Mouse (Mus musculus): ENCODE data around the gene Ist1. TPM values are rescaled to one million over a fixed set of nuclear protein-coding genes. Genes with fewer than 3 reads are reported as not detected.

Gene Ist1
- polyA plus RNA-seq, 1 experiment from 2014 or later, result 145 TPM

DNA sequence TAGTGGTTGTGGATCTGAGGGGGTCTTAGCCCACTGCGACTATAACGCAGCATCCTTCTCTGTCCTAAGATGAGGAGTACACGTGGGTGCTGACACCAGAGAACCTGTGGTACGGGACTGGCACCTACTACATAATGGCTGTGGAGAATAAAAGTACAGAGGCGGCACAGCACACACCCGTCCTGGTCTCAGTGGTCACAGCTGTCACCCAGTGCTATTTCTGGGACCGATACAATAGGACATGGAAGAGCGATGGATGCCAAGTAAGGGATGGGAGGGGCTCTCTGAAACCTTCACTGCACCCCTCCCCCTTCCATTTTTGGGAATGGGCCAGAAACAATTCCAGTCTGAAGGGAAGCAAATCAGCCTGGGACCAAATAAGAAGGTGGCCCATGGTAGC lies 57.9 kb downstream of the Ist1 start:
- ATAC-seq (ENCODE audit: insufficient number of reproducible peaks, low FRiP score, low TSS enrichment, low read depth), result no peak
- 89% methylated on average over 8 of the region's 8 CpGs for WGBS
- Histone ChIP-seq H3K9me3 (no peaks in the 10 kb centered on the region), H3K4me2 (no peak overlapping the region), H3K4me1 (no peaks in the 10 kb centered on the region), H3K27ac (no peak overlapping the region), H3K27me3 (no peaks in the 10 kb centered on the region), H3K9ac (no peak overlapping the region), H3K36me3 (no peaks in the 10 kb centered on the region), H3K4me3 (no peak overlapping the region)

DNA sequence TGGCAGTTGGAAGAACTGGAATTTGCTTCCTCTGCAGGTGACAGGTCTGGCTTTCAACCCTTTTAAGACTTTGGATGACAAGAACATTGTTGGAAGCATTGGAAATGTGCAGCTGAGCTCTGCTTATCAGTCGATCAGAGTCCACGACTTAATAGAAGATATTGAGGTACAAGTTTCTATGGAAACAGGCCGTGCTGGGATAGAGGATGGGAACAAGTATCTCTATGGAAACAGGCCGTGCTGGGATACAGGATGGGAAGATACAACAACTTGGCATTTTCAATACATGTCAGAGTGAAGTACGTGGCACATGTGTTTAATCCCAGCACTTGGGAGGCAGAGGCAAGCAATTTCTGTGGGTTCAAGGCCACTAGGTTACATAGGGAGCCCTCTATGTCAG lies 60.6 kb downstream of the Ist1 start:
- no peak for ATAC-seq (ENCODE audit: insufficient number of reproducible peaks, low FRiP score, low TSS enrichment, low read depth)
- H3K9me3 ChIP-seq, result no peaks in the 10 kb centered on the region
- H3K27me3 ChIP-seq, result no peaks in the 10 kb centered on the region
- no peak overlapping the region for H3K27ac ChIP-seq
- H3K36me3 ChIP-seq, result no peaks in the 10 kb centered on the region
- H3K9ac ChIP-seq, result no peak overlapping the region
- H3K4me1 ChIP-seq, result no peaks in the 10 kb centered on the region
- no peak overlapping the region for H3K4me3 ChIP-seq
- H3K4me2 ChIP-seq, result no peak overlapping the region
- WGBS, result 84% methylated on average over 5 of the region's 5 CpGs

- peaks cover 4% of the 10 kb centered on the region; the same call in 1 of the 2 replicates for H3K9me3 ChIP-seq
- H3K9ac ChIP-seq, result no peak overlapping the region
- no peaks in the 10 kb centered on the region for H3K36me3 ChIP-seq
- H3K4me3 ChIP-seq, result no peak overlapping the region
- H3K27me3 ChIP-seq, result no peaks in the 10 kb centered on the region
- no peak overlapping the region for H3K27ac ChIP-seq
- no peak overlapping the region for H3K4me2 ChIP-seq
- no peak for ATAC-seq (ENCODE audit: insufficient number of reproducible peaks, low FRiP score, low TSS enrichment, low read depth)
- no peaks in the 10 kb centered on the region for H3K4me1 ChIP-seq
- 61% methylated on average over 6 of the region's 6 CpGs for WGBS
These were observed 64.4 kb downstream of the Ist1 start for GRCm38 (mm10) chr8:109628638-109629037.

Other genes starting within 250 kb of the Ist1 start
- gene Pmfbp1, start 199.2 kb downstream of the Ist1 start, polyA plus RNA-seq (2015; fragmentation: Nextera tagmentation; extraction: Ambion mirVana), result 0.12 and 0.27 TPM in 2 replicates
- 22.4 TPM in 2 replicates for gene Dhx38, start 127.4 kb downstream of the Ist1 start, polyA plus RNA-seq (2015; fragmentation: Nextera tagmentation; extraction: Ambion mirVana)
- gene Txnl4b, start 127.4 kb downstream of the Ist1 start, polyA plus RNA-seq (2015; fragmentation: Nextera tagmentation; extraction: Ambion mirVana), result 22.0 and 23.8 TPM in 2 replicates
- 4.0 and 4.6 TPM in 2 replicates for gene Hp, start 114.1 kb downstream of the Ist1 start, polyA plus RNA-seq (2015; fragmentation: Nextera tagmentation; extraction: Ambion mirVana)
- gene Dhodh, start 84.6 kb downstream of the Ist1 start, polyA plus RNA-seq (2015; fragmentation: Nextera tagmentation; extraction: Ambion mirVana), result 37.7 and 41.8 TPM in 2 replicates
- gene Pkd1l3, start 78.7 kb downstream of the Ist1 start, polyA plus RNA-seq (2015; fragmentation: Nextera tagmentation; extraction: Ambion mirVana), result 0.22 and 0.41 TPM in 2 replicates
- 20.9 and 23.7 TPM in 2 replicates for gene Zfp821, start 12.3 kb upstream of the Ist1 start, polyA plus RNA-seq (2015; fragmentation: Nextera tagmentation; extraction: Ambion mirVana)
- 6.4 and 7.6 TPM in 2 replicates for gene Atxn1l, start 44.5 kb upstream of the Ist1 start, polyA plus RNA-seq (2015; fragmentation: Nextera tagmentation; extraction: Ambion mirVana)
- gene Ap1g1, start 85.3 kb upstream of the Ist1 start, polyA plus RNA-seq (2015; fragmentation: Nextera tagmentation; extraction: Ambion mirVana), result 33.0 and 38.1 TPM in 2 replicates
- gene Phlpp2, start 175.3 kb upstream of the Ist1 start, polyA plus RNA-seq (2015; fragmentation: Nextera tagmentation; extraction: Ambion mirVana), result 2.6 and 2.7 TPM in 2 replicates

Data from limb, embryonic 15.5 days (tissue).